Mouse (Mus musculus) forebrain, embryonic 13.5 days (tissue): ENCODE results near the gene Zranb1. TPM values are rescaled to one million over a fixed set of nuclear protein-coding genes. Genes with fewer than 3 reads are reported as not detected.

ENCODE experiments used
- ATAC-seq: fragments of 200-750 bp; cut with Nextera tagmentation; 2 replicates; pipeline ENCODE4 v1.8.0; 2017
- H3K27ac ChIP-seq: fragments of 300-500 bp; sonication (generic); 2 replicates; pipeline ENCODE4 v1.5.1; 2015; ENCODE audit warnings: inconsistent platforms, mild to moderate bottlenecking, moderate library complexity
- H3K27me3 ChIP-seq: fragments of 300-500 bp; sonication (generic); 2 replicates; pipeline ENCODE4 v1.6.1; 2015; ENCODE audit warnings: mild to moderate bottlenecking, inconsistent platforms
- H3K36me3 ChIP-seq: fragments of 300-500 bp; sonication (generic); 2 replicates; pipeline ENCODE4 v1.6.1; 2015; ENCODE audit warnings: mild to moderate bottlenecking, inconsistent platforms; ENCODE audit not compliant: poor library complexity, severe bottlenecking
- H3K4me1 ChIP-seq: fragments of 300-500 bp; sonication (generic); 2 replicates; pipeline ENCODE4 v1.6.1; 2015; ENCODE audit warnings: inconsistent platforms
- H3K4me2 ChIP-seq: fragments of 300-500 bp; sonication (generic); 2 replicates; pipeline ENCODE4 v1.6.1; 2015; ENCODE audit warnings: inconsistent platforms, mild to moderate bottlenecking, moderate library complexity
- H3K4me3 ChIP-seq: fragments of 300-500 bp; sonication (generic); 2 replicates; pipeline ENCODE4 v1.5.1; 2015; ENCODE audit warnings: mild to moderate bottlenecking, inconsistent platforms
- H3K9ac ChIP-seq: fragments of 300-500 bp; sonication (generic); 2 replicates; pipeline ENCODE4 v1.6.1; 2015; ENCODE audit warnings: mild to moderate bottlenecking, inconsistent platforms
- H3K9me3 ChIP-seq: fragments of 300-500 bp; sonication (generic); replicated peaks from 2 replicates; pipeline ENCODE4 v1.6.1; 2016; ENCODE audit warnings: inconsistent platforms
- WGBS: fragments of 180-500 bp; shearing (Covaris S2); methylation state at CpG from one replicate; pipeline ENCODE4 v1.1.7; 2015; 5-methylcytosine and 5-hydroxymethylcytosine counted together
- polyA plus RNA-seq: library from polyadenylated mRNA; unstranded; fragments of >200 nt; fragmentation: Nextera tagmentation; extraction: Ambion mirVana; gene quantifications from 2 replicates; pipeline ENCODE4 v1.2.1, GENCODE M21; 2015

Zranb1 gene
- polyA plus RNA-seq, 1 experiment from 2014 or later, result 16.1 TPM

- Histone ChIP-seq H3K9ac (no peak overlapping the region), H3K27me3 (no peaks in the 10 kb centered on the region), H3K4me2 (no peak overlapping the region), H3K36me3 (peaks cover 5% of the 10 kb centered on the region; the same call in 1 of the 2 replicates), H3K9me3 (no peaks in the 10 kb centered on the region), H3K4me3 (no peak overlapping the region), H3K27ac (no peak overlapping the region), H3K4me1 (peaks cover 64% of the 10 kb centered on the region)
- ATAC-seq, result no peak
- WGBS, result 77% methylated on average over 1 of the region's 1 CpGs
These were observed 93.8 kb downstream of the Zranb1 start for GRCm38 (mm10) chr7:133024694-133025093.

GRCm38 (mm10) chr7:133027930-133028329, 97.0 kb downstream of the Zranb1 start:
- Histone ChIP-seq H3K4me1 (peaks cover 39% of the 10 kb centered on the region), H3K9ac (no peak overlapping the region), H3K36me3 (peaks cover 5% of the 10 kb centered on the region; the same call in 1 of the 2 replicates), H3K27me3 (no peaks in the 10 kb centered on the region), H3K9me3 (no peaks in the 10 kb centered on the region), H3K4me3 (no peak overlapping the region), H3K4me2 (no peak overlapping the region), H3K27ac (no peak overlapping the region)
- 91% methylated on average over 4 of the region's 4 CpGs for WGBS
- ATAC-seq, result no peak

GRCm38 (mm10) chr7:133029004-133029403, 98.1 kb downstream of the Zranb1 start:
- no peaks in the 10 kb centered on the region for H3K9me3 ChIP-seq
- 89% methylated on average over 8 of the region's 8 CpGs for whole genome bisulfite sequencing
- H3K4me3 ChIP-seq, result no peak overlapping the region
- ATAC-seq, result no peak
- H3K4me1 ChIP-seq, result peaks cover 49% of the 10 kb centered on the region
- H3K9ac ChIP-seq, result no peak overlapping the region
- no peak overlapping the region for H3K4me2 ChIP-seq
- peaks cover 3% of the 10 kb centered on the region; the same call in 1 of the 2 replicates for H3K36me3 ChIP-seq
- no peaks in the 10 kb centered on the region for H3K27me3 ChIP-seq
- H3K27ac ChIP-seq, result no peak overlapping the region

GRCm38 (mm10) chr7:133029496-133030047, 98.6 kb downstream of the Zranb1 start:
- H3K9ac ChIP-seq, result no peak overlapping the region
- no peak overlapping the region for H3K4me3 ChIP-seq
- H3K9me3 ChIP-seq, result no peaks in the 10 kb centered on the region
- H3K27ac ChIP-seq, result no peak overlapping the region
- no peaks in the 10 kb centered on the region for H3K27me3 ChIP-seq
- H3K4me2 ChIP-seq, result no peak overlapping the region
- H3K36me3 ChIP-seq, result no peaks in the 10 kb centered on the region
- peaks cover 54% of the 10 kb centered on the region for H3K4me1 ChIP-seq
- ATAC-seq, result no peak
- WGBS, result 79% methylated on average over 8 of the region's 8 CpGs

- H3K27ac ChIP-seq, result no peak overlapping the region
- H3K27me3 ChIP-seq, result no peaks in the 10 kb centered on the region
- WGBS, result 38% methylated on average over 9 of the region's 9 CpGs
- no peaks in the 10 kb centered on the region for H3K9me3 ChIP-seq
- no peak overlapping the region for H3K9ac ChIP-seq
- peaks cover 41% of the 10 kb centered on the region for H3K4me1 ChIP-seq
- no peaks in the 10 kb centered on the region for H3K36me3 ChIP-seq
- no peak overlapping the region for H3K4me2 ChIP-seq
- ATAC-seq, result peak; percentile 81
- no peak overlapping the region for H3K4me3 ChIP-seq
These were observed 101.8 kb downstream of the Zranb1 start for GRCm38 (mm10) chr7:133032589-133033203.

- Histone ChIP-seq H3K4me1 (peaks cover 46% of the 10 kb centered on the region), H3K4me3 (no peak overlapping the region), H3K27ac (no peak overlapping the region)
These were observed 105.0 kb downstream of the Zranb1 start for GRCm38 (mm10) chr7:133035901-133036300.

More at GRCm38 (mm10) chr7:133035901-133036300, 105.0 kb downstream of the Zranb1 start:
- Histone ChIP-seq H3K9ac (no peak overlapping the region), H3K36me3 (no peaks in the 10 kb centered on the region), H3K4me2 (no peak overlapping the region), H3K27me3 (no peaks in the 10 kb centered on the region), H3K9me3 (no peaks in the 10 kb centered on the region)
- no peak for ATAC-seq

Other genes with a start within 250 kb of the Zranb1 start
- 31.1 and 33.9 TPM in 2 replicates for gene Fam53b, start 117.3 kb upstream of the Zranb1 start, polyA plus RNA-seq
- gene Eef1akmt2, start 78.5 kb upstream of the Zranb1 start, polyA plus RNA-seq, result 105 and 115 TPM in 2 replicates
- 42.5 and 43.5 TPM in 2 replicates for gene Abraxas2, start 71.9 kb upstream of the Zranb1 start, polyA plus RNA-seq
- 47.9 and 56.7 TPM in 2 replicates for gene Fgfr2, start 192.2 kb downstream of the Zranb1 start, polyA plus RNA-seq
- gene Ctbp2, start 193.2 kb downstream of the Zranb1 start, polyA plus RNA-seq, result 104 and 106 TPM in 2 replicates